Mouse (Mus musculus): Measurements from ENCODE around the gene S100a6. TPM values are rescaled to one million over a fixed set of nuclear protein-coding genes. Genes with fewer than 3 reads are reported as not detected.
A peak's percentile ranks its signal among the peaks of the same experiment; 100 is the strongest.

The S100a6 gene
- total RNA-seq, 2 experiments from 2014 or later: 30.8 to 35.1 TPM

DNA sequence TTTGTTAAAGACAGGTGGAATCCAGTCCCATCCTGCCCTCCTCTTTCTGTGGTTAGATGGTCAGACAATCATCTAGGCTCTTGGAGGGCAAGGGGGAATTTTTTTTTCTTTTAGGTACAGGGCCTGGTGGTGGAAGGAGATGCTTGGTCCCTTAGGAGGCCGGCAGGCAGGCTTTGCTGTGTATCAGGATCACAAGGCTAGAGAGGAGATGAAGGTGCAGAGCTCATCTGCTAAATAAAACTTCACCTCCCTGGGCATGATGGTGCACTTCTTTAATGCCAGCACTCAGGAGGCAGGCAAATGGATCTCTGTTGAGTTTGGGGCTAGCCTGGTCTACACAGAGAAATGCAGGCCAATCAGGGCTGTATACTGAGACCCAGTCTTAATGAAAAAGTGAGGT is 3.2 kb downstream of the S100a6 start:
- no peak for DNase-seq (ENCODE audit: low spot score in 2 of 2)
- intact Hi-C loops (cut with DNase I): loop anchor here (2.0 to 5.0 kb wide), 2 partner anchors 89 to 125 kb away; partner anchors contain the start of genes S100a14 and Snapin

DNA sequence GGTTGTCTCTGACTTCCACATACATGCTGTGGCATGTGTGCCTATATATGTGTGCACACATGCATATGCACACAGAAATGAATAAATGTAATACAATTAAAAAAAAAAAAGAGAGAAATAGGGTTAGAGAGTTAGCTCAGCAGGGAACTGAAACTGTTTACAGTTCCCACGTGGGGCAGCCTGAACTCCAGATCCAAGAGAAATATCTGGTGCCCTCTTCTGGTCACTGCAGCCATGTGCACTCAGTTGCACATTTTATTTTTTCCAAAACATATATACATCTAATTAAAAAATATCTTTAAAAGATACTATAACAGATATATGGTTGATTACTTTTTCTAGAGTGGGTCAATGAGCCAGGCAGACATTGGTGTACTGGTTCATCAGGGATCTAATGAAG is 4.9 kb downstream of the S100a6 start:
- intact Hi-C loops (cut with DNase I): loop anchor here (5.0 kb wide), 1 partner anchor 90 kb away; the partner anchor contains the start of gene S100a14
- DNase-seq (ENCODE audit: low spot score in 2 of 2): no peak

DNA sequence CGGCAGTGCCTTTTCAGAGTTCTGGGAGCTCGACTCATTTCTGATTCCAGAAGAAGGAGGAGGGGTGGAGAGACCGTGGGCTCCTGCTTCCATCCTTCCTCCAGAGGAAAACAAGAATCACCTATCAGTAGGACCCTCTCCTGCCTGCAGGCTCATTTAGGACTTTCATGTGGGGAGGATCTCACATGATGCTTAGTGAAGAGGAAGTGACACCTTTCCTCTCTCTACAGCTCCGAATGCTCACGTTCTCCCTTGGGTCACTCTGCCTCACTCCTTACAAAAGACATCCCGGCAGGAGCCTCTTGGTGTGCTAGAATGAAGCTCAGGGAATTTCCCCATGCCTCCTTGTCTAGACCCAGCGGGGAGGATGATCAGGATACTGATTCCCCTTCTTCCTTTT is 8.9 kb downstream of the S100a6 start:
- intact Hi-C loops (cut with DNase I): no loop called here
- no peak for DNase-seq (ENCODE audit: low spot score in 2 of 2)

DNA sequence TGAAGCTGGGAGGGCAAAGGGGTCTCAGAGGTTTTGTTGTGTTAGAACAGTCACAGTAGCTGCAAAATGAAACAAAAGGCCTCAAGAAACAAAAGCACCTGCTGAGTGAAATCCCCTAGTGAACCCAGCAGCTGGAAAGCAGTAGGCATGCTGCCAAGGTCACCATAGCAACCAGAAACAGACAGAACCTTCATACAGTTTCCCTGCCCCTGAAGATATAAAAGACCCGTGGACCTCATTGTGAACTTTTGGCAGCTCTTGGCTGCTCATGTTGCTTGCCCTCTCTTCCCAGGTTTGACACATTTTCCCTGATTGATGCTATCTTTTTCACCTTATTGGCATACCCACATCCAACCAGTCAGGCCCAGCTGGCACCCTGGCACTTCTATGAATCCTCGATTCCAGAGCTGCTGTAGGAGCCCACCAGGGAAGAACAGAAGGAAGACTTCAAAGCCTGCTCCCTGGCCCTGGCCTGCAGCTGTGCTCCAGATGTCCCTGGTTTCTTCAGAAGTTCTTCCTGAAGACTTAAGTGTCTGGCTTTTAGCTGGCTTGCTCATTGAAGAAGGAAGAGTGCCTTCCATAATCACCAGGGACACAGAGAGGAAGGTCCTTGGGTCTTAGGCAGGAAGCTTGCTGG is 10.9 kb downstream of the S100a6 start:
- DNase-seq (ENCODE audit: low spot score in 2 of 2): peak; percentile 66 to 71
- intact Hi-C loops (cut with DNase I): no loop called here

DNA sequence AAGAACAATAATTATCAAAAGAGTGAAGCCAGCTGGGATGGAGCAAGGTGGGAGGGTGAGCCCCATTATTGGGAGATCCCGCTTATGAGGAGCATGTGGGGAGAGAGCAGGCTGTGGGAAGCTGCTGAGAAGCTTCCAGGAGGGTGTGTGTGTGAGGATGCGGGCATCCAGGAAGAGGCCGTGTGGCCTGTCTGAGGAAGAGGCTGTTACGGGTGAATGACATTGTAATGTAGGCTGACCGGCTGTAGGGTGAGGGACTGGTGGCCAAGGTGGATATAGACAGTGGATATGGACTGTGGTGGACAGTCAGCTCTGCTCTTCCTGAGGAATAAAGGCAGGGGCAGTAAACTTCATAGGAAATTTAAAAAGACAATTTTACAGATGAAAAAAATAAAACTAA is 12.8 kb downstream of the S100a6 start:
- intact Hi-C loops (cut with DNase I): no loop called here

DNA sequence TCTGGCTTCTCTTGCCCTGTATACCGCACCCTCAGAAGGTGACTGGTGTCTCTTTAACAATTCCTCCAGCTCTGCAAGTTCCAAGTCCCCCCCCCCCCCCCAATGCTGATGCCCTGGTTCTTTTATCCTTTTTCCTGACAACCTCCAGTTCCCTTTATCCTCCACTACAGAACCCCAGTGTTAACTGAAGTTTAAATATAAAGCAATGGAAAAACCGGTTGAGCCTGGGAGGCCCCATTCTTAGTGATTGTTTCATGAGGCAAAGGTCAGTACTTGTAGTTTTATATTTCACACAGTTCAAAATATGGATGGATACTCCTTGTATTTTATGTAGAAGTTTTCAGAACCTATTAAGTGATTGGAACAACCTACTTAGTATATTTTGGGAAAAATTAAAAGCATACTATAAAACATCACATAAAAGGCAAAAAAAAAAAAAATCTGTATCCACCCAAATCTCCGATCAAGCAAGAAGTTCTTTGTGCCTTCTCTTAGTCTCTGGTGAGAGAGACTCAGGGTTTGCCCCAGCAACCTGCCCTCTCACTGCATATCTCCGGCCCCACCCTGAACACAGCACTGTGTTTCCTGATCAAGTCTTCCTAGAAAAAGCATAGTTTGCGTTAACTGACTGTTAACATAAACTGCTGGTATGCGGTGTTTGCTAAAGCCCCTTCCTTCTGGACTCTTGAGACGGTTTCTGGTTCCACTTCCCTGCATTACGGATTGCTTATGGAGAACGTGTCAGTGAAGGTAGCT is 13.8 kb downstream of the S100a6 start:
- intact Hi-C loops (cut with DNase I): no loop called here
- no peak for DNase-seq (ENCODE audit: low spot score in 2 of 2)

More for the DNA sequence above, 12.8 kb downstream of the S100a6 start:
- DNase-seq (ENCODE audit: low spot score in 2 of 2): no peak

DNA sequence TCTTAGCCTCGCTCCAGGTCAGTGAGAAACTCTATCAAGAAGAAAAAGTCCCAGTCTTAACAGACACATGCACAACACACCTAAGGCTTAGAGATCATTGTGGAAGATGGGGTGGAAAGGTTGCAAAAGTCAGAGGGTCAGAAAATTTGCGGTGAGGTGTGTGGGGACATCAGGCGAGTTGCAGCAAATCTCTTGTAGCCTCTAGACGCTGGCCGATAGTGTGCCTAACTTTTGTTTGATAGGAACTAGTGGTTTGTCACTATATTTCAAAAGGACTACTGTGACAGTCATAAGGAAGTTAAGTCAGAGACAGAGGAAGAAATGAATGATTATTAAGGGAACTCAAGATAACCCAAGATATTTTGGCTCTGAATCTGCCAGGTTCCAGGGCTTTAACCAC is 14.7 kb downstream of the S100a6 start:
- intact Hi-C loops (cut with DNase I): no loop called here
- DNase-seq (ENCODE audit: low spot score in 2 of 2): no peak

DNA sequence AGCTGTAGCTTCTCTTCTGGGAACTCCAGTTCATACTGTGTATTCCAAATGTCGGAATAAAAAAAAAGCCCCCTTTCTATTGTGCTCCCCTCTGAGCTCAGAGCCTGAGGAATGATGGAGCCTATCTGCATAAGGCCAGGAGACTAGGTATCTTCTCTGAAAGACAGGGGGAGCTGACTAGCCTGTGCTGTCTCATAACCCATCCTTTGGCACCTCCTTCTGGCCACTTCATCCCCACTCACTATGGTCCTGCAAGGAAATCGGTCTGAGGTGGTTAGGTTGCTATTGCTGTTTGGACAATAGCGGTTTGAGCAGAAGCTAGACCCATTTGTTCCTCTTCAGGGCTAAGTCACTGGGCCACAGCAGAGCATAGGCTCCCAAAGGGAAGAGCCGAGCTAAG is 15.1 kb downstream of the S100a6 start:
- DNase-seq (ENCODE audit: low spot score in 2 of 2): no peak
- intact Hi-C loops (cut with DNase I): no loop called here

DNA sequence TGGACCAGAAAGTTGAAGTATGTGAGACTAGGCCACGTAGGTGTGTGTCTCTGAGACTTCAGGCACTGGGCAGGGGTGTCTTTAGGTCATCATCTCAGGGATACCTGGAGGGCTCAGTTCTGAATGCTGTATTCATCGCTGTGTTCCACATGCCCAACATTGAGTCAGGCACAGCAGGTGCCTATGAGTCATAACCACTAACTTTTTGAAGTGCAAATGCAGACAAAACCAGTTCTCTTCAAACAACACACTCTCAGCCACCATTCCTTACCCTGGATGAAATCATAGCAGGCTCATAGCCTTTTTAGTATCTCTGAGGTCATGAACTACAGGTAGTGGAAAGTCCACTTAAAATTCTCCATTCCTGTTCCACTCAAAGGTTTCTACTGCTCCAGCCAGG is 16.6 kb downstream of the S100a6 start:
- DNase-seq (ENCODE audit: low spot score in 2 of 2): no peak
- intact Hi-C loops (cut with DNase I): no loop called here

DNA sequence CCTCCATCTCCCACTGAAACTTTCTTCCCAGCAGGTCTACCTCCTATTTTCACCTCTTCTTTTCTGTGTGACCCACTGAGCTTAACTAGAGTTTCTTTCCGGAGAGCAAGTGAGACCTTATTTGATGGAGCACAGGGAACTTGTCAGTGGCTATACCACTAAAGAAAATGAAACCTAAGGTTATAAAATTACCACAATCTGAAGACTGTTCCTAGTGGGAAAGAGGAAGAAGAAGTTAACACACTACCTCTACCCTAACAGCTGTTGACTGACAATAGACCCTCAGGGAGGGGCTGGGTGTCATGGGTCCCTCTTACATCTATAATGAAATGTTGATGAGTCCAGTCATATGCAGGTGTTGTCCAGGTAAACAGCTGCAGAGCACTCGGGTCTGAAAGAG is 19.3 kb downstream of the S100a6 start:
- no peak for DNase-seq (ENCODE audit: low spot score in 2 of 2)
- intact Hi-C loops (cut with DNase I): no loop called here

DNA sequence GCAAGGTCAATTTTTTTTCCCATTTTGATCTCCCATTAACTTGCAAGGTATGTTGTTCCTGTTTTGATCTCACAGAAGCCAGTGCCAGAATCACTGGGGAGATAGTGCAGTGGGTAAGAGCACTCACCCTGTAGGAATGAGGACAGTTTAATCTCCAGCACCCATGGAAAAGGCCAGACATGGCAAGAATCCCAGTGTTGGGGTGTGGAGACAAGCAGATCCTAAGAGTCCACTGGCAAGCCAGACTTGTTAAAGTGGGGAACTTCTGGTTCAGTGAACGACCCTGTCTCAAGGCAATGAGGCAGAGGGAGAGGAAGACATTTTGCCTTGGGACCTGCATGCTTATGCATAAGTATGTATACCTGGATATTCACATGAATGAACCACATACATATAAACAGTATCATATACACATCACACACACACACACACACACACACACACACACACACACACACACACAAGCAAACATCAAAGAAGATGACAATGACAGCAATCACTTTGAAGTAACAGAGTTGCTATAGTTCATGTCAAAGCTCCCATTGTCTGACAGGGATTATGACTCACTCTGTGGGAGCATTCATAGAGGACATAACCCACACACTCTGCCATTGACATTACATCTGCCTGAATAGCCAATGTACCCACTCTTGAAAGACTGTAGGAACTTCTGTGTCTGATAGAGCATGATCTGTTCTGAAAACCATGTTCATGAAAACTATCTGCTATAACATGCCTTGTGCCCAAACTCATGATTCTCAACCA is 26.0 kb downstream of the S100a6 start:
- intact Hi-C loops (cut with DNase I): no loop called here
- no peak for DNase-seq (ENCODE audit: low spot score in 2 of 2)

DNA sequence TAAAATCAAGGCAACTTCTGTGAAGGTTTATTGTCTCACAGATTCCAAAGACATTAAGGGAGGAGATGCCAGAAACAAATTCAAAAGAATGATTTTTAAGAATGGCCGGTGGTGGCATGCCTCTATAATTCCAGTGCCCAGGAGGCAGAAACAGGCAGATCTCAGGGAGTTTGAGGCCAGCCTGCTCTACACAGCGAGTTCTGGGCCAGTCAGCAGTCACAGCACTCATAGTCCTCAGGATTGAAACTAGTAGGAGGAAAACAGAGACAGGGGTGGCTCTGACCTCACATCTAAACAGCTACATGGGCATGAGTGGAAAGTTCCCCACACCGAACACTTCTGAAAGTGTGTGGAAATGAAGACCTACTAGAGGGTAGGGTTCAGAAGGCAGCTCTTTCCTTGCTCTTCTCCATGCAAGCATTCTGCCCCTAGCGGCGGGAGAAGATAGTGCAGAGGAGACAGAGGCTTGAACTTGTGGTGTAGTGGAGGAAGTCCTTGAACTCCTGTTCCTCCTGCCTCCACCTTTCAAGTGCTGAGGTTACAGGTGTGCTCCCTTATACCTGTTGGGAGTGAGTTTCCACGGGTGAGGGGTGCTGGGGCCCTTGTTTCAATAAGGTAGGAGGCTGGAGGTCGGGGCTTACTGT is 27.0 kb downstream of the S100a6 start:
- intact Hi-C loops (cut with DNase I): no loop called here

DNA sequence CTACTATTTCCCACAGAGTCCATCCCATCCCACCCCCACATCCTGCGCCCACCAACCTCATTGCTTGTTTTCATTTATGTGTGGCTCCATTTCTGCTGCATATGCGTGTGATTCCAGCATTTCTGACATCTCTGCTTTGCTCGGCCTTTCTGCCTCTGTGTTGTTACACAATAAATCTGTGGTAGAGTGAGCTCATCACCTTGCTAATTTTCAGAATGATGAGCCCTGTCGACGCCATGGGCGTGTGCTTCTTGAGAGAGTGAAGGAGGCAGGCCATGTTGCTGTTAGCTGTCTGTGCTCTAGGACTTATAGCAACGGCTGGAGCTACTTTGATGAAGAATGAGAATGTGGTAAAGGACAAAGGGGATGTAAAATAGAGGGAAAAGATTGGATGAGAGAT is 28.3 kb downstream of the S100a6 start:
- DNase-seq (ENCODE audit: low spot score in 2 of 2): no peak
- intact Hi-C loops (cut with DNase I): no loop called here

More for the DNA sequence above, 27.0 kb downstream of the S100a6 start:
- DNase-seq (ENCODE audit: low spot score in 2 of 2): no peak

DNA sequence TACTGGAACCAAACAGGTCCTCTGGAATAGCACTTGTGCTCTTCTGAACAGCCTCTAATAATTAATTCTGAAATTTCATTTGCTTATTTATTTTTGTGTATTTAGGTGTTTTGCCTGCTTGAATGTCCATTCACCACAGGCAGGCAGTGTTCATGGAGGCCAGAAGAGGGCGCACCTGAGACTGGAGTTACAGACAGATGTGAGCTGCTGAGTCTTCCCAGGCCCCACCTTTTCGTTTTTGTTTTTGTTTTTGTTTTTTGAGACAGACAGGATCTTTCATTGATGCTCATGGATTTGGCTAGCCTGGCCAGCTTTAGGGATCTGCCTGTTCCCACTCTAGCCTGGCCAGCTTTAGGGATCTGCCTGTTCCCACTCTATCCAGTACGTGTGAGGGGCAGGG is 31.5 kb downstream of the S100a6 start:
- intact Hi-C loops (cut with DNase I): no loop called here
- peak; percentile 41 to 47 for DNase-seq (ENCODE audit: low spot score in 2 of 2)

DNA sequence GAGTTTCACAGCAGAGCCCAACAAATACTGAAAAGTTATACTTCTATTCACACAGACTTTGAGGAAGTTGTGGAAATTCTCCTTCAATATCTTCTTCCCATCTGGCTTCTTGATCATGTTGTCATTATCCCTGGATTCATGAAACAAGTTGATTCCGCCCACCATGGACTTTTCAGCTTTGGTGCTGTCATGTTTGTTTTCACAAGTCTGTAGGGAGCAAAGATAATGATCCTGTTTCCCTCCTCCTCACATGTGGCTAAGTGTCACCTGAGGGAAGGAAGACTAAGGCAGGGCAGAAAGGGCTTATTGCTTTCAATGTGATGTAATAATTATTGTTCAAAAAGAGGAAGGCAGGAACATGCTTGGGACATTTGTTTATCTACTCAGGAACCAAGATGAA is 34.6 kb downstream of the S100a6 start:
- intact Hi-C loops (cut with DNase I): no loop called here
- DNase-seq (ENCODE audit: low spot score in 2 of 2): no peak

DNA sequence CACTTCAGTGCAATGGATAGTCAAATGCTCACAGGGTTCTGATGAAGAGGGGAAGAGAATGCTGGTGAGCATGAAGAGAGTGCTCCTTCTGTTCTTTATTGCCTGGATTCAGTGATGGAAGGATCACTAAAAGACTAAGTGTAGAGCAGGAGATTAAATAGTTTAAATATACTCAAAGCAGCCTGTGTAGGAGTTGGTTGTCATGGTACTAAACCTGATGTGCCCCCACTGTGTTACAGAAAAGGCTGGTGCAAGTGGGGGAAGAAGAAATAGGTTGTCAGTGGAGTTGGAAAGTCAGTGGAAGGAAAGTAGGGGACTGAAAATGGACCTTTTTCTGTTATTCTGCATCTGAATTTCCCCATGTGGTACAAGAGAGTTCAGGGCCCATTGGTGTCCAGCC is 36.3 kb downstream of the S100a6 start:
- peak in 1 of 2 experiments; percentile 54 for DNase-seq (ENCODE audit: low spot score in 2 of 2)
- intact Hi-C loops (cut with DNase I): no loop called here

DNA sequence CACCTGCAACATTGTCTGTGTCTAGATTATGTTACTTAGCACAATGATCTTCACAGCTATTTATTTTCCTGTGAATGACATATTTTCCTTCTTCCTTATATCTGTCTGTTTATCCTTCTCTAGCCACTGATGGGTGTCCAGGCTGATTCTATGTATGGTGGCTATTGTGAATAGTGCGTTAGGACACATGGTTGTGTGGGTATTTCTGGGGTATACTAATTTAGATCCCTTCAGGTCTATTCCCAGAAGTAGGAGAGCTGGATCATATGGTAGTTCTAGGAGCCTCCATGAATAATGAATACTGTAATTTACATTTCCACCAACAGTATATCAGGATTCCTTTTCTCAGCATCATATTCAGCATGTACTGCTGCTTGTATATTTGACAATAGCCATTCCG is 37.1 kb downstream of the S100a6 start:
- intact Hi-C loops (cut with DNase I): loop anchor here (5.0 kb wide), 1 partner anchor 143 kb away; the partner anchor contains the start of gene Chtop
- peak in 1 of 2 experiments; percentile 30 for DNase-seq (ENCODE audit: low spot score in 2 of 2)

DNA sequence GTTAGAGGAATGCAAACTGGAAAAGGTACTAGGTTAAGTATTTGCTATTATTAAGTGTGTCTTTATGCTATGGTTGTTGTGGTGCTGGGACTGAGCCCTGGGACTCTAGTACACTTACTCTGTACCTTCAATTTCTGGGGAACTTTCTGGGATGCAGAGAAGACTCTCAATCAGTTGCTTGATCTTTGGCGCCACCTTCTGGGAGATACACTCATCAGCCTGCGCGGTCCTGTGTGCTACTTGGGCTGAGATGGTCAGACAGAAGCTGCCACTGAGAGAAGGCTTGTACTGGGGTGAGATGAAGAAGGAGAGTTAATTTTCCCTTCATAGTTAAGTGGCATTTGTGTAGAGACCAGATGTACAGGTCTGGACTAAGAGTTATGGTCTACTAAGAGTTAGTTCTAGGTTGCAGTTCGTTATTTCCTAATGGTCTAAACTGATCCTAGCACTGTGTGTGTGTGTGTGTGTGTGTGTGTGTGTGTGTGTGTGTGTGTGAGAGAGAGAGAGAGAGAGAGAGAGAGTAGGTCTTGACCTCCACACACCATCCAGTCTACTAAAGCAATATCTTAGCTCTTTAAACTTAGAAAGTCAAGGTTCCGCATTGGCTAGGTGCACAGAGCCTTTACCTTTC is 40.3 kb downstream of the S100a6 start:
- intact Hi-C loops (cut with DNase I): loop anchor here (1.0 to 5.0 kb wide), 3 partner anchors 66 to 162 kb away; partner anchors contain the start of genes Chtop and Snapin
- DNase-seq (ENCODE audit: low spot score in 2 of 2): peak; percentile 87 to 91

DNA sequence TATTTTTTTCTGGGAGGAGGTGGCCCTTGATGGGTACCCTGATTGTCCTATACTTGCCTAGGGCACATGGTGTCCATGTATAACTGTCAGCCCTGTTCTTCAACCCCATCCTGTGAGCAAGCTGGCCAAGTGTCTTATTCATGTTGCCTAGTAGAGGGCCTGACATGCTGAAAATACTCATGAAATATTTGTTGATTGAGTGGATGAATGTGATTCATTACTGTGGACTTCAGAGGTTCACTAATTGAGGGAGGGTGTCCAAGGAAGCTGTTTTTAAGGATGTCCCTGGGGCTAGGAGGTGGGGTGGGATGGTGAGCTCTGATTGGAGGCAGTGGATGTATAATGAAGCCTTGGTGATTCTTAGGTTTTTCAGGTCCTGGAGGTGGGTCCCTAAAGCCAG is 41.0 kb downstream of the S100a6 start, which contains the start of gene S100a7a:
Gene S100a7a (plus strand): TSS at position 301 of the 400 bp plus-strand sequence.
- no peak for DNase-seq (ENCODE audit: low spot score in 2 of 2)
- intact Hi-C loops (cut with DNase I): loop anchor here (1.0 to 5.0 kb wide), 3 partner anchors 67 to 162 kb away; partner anchors contain the start of genes Chtop and Snapin

Measured in left cerebral cortex, postnatal 14 days (tissue).